Mouse (Mus musculus) kidney, adult 2 months (tissue): ENCODE results near the gene Tmem63a.

Experiments
- CTCF ChIP-seq: fragments of 200-500 bp; conservative IDR thresholded peaks from 2 replicates; pipeline ENCODE4 v1.5.1; 2011; ENCODE audit warnings: low read depth, mild to moderate bottlenecking, control low read depth, low read length, moderate library complexity, mixed read lengths; ENCODE audit not compliant: insufficient read depth, insufficient read length
- POLR2A ChIP-seq: fragments of 200-500 bp; IDR thresholded peaks from one replicate; pipeline ENCODE4 v1.6.1; 2011; ENCODE audit warnings: low read depth, low read length, control low read depth

DNA sequence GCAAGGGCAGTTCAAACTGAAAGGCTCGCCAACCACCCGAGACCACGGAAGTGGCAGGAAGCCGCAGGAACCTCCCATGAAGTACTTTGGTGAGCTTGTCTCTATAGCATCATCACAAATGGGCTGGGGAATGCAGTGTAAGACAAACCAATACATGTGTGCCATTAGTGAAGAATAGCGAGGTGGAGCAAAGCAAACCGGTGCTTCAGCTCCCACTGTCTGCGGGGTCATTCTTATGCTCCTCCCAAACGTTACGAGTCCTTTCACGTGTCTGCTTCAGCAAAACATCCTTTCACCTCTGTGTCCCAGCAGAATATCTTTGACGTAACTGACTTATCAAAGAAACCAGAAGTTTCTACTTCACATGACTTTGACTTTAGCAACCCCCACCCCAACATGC lies 25.7 kb upstream of the Tmem63a start:
- TF ChIP-seq POLR2A (no peak), CTCF (no peak)
